ENCODE assay signal across 12 mouse cellular contexts in the genomic region with DNA sequence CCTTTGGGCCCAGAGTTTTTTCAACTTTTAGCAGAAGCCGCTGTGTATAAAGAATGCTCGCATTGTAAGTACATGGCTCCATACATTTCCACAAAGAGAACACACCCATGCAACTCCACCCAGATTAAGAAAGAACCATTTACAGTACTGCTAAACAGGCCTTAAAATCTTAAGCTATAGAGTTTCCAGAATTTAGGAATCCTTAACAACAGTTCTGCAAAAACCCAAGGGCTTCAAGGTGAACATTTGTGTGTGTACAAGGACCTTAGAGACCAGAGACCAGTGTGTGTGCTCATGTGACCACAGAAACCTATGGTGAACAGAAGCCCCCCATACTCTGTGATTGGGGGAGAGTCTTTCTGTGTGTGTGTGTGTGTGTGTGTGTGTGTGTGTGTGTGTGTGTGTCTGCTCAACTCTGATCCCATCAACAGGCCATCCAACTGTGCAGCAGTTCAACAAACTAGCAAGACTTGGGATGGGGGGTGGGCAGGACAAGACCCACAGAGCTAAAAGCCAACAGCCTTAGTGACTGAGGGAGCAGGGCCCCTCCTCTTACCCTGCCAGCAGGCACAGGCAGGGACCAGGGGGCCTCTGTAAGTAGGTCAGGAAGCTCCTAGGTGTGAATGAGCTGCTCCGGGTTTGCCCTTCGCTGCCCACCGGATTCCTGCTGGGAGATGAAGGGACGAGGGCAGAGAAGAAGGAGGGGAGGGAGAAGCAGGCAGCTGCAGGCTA. TPM values are rescaled to one million over a fixed set of nuclear protein-coding genes. Genes with fewer than 3 reads are reported as not detected.
A peak's percentile ranks its signal among the peaks of the same experiment; 100 is the strongest.
DNase-seq lines count a peak whose midpoint lies in the region; ATAC-seq and TF ChIP-seq lines count a peak whose summit lies in the region.
"Had no signal": no experiment of that assay in that cellular context is flagged by ENCODE, and none has a peak within 500 bp of the region (broad histone marks: within the 10 kb centered on the region; RNA-seq: fewer than 3 reads in every experiment).

No protein-coding gene starts in this region.

- TF ChIP-seq POLR2A in embryonic fibroblast, embryonic 13.5 days (IDR thresholded peaks at IDR 0.05; ENCODE audit: low read depth, low read length): no peak

- no peak for TF ChIP-seq CTCF in embryonic fibroblast, embryonic 13.5 days (IDR thresholded peaks at IDR 0.05; ENCODE audit: borderline replicate concordance, insufficient read depth, low read length)

- 12% methylated on average over 6 of the region's 6 CpGs for WGBS in hindbrain, embryonic 15.5 days
- 14% methylated on average over 6 of the region's 6 CpGs for WGBS in hindbrain, embryonic 13.5 days
- WGBS in limb, embryonic 13.5 days: 18% methylated on average over 6 of the region's 6 CpGs

- peaks cover 53% of the 10 kb centered on the region for H3K4me1 ChIP-seq in hindbrain, embryonic 15.5 days (replicated peaks)
- peaks cover 59% of the 10 kb centered on the region for H3K4me1 ChIP-seq in hindbrain, embryonic 13.5 days (replicated peaks)
- peaks cover 35% of the 10 kb centered on the region for H3K4me1 ChIP-seq in embryonic fibroblast, embryonic 13.5 days (ENCODE audit: control insufficient read depth, insufficient read depth, low read length)
- peaks cover 99% of the 10 kb centered on the region for H3K4me1 ChIP-seq in limb, embryonic 13.5 days

- no peak overlapping the region for H3K4me2 ChIP-seq in hindbrain, embryonic 15.5 days
- H3K4me2 ChIP-seq in hindbrain, embryonic 13.5 days: no peak overlapping the region
- H3K4me2 ChIP-seq in limb, embryonic 13.5 days (replicated peaks): peak overlapping the region; percentile 38
- H3K4me2 ChIP-seq: kidney, embryonic 15.5 days had no signal

- no peak for ATAC-seq in hindbrain, embryonic 15.5 days (ENCODE audit: low FRiP score, low read depth)
- ATAC-seq in hindbrain, embryonic 13.5 days (ENCODE audit: low FRiP score): no peak
- ATAC-seq in limb, embryonic 13.5 days (ENCODE audit: low FRiP score, low read depth): no peak

- H3K4me3 ChIP-seq in hindbrain, embryonic 15.5 days: no peak overlapping the region
- H3K4me3 ChIP-seq in hindbrain, embryonic 13.5 days: no peak overlapping the region
- H3K4me3 ChIP-seq in embryonic fibroblast, embryonic 13.5 days (ENCODE audit: insufficient read depth, low read length): no peak overlapping the region
- H3K4me3 ChIP-seq in limb, embryonic 13.5 days: no peak overlapping the region
- H3K4me3 ChIP-seq: kidney, embryonic 15.5 days had no signal

- peak overlapping the region; percentile 77; the same call in 1 of the 2 replicates for H3K27ac ChIP-seq in hindbrain, embryonic 15.5 days (replicated peaks)
- H3K27ac ChIP-seq in hindbrain, embryonic 13.5 days: no peak overlapping the region
- H3K27ac ChIP-seq in embryonic fibroblast, embryonic 13.5 days (ENCODE audit: insufficient read depth, low read length): peak overlapping the region; percentile 60
- H3K27ac ChIP-seq in limb, embryonic 13.5 days: peak overlapping the region; percentile 70; the same call in 1 of the 2 replicates
- H3K27ac ChIP-seq: kidney, embryonic 15.5 days had no signal

- no peaks in the 10 kb centered on the region for H3K9me3 ChIP-seq in hindbrain, embryonic 15.5 days
- no peaks in the 10 kb centered on the region for H3K9me3 ChIP-seq in hindbrain, embryonic 13.5 days
- H3K9me3 ChIP-seq in limb, embryonic 13.5 days: no peaks in the 10 kb centered on the region
- H3K9me3 ChIP-seq: kidney, embryonic 15.5 days had no signal

- H3K9ac ChIP-seq in hindbrain, embryonic 15.5 days: no peak overlapping the region
- no peak overlapping the region for H3K9ac ChIP-seq in hindbrain, embryonic 13.5 days
- peak overlapping the region; percentile 53 for H3K9ac ChIP-seq in limb, embryonic 13.5 days
- H3K9ac ChIP-seq: kidney, embryonic 15.5 days had no signal

- DNase-seq in cerebellum, postnatal 10 days: peak; percentile 66 to 68
- DNase-seq in cerebellum, postnatal 36 days: no peak
- DNase-seq in thymus, postnatal 10 days (ENCODE audit: low spot score in 2 of 2): no peak
- no peak for DNase-seq in ovary, postnatal 14 days (ENCODE audit: low spot score)
- DNase-seq: adrenal gland, postnatal 36 days; cerebellum, adult 8-10 months; thymus, postnatal 36 days had no signal

- peaks cover 70% of the 10 kb centered on the region for H3K27me3 ChIP-seq in hindbrain, embryonic 15.5 days
- H3K27me3 ChIP-seq in hindbrain, embryonic 13.5 days: peaks cover 99% of the 10 kb centered on the region
- peaks cover 96% of the 10 kb centered on the region for H3K27me3 ChIP-seq in limb, embryonic 13.5 days

- H3K36me3 ChIP-seq in hindbrain, embryonic 15.5 days: no peaks in the 10 kb centered on the region
- H3K36me3 ChIP-seq in hindbrain, embryonic 13.5 days: no peaks in the 10 kb centered on the region
- H3K36me3 ChIP-seq in limb, embryonic 13.5 days: no peaks in the 10 kb centered on the region
- H3K36me3 ChIP-seq: kidney, embryonic 15.5 days had no signal

RNA-seq across cellular contexts. Expression of gene Nfix, which starts 19.0 kb away (rescaled TPM):
- 71.2 and 87.6 TPM in 2 replicates for polyA plus RNA-seq in hindbrain, embryonic 15.5 days (2015; fragmentation: Nextera tagmentation; extraction: Ambion mirVana)
- 35.3 and 44.1 TPM in 2 replicates for polyA plus RNA-seq in hindbrain, embryonic 13.5 days (2015; fragmentation: Nextera tagmentation; extraction: Ambion mirVana)
- 173 and 236 TPM in 2 replicates for polyA plus RNA-seq in embryonic fibroblast, embryonic 13.5 days (2011; ENCODE audit: insufficient read length, low read depth, missing spikeins)
- 46.9 and 48.0 TPM in 2 replicates for polyA plus RNA-seq in limb, embryonic 13.5 days (2015; fragmentation: Nextera tagmentation; extraction: Ambion mirVana)

RNA-seq across cellular contexts. Expression of gene Dand5, which starts 41.5 kb away (rescaled TPM):
- polyA plus RNA-seq in hindbrain, embryonic 15.5 days (2015; fragmentation: Nextera tagmentation; extraction: Ambion mirVana): 14.0 and 15.1 TPM in 2 replicates
- polyA plus RNA-seq in hindbrain, embryonic 13.5 days (2015; fragmentation: Nextera tagmentation; extraction: Ambion mirVana): 10.8 and 11.5 TPM in 2 replicates
- 2.0 and 2.3 TPM in 2 replicates for polyA plus RNA-seq in embryonic fibroblast, embryonic 13.5 days (2011; ENCODE audit: insufficient read length, low read depth, missing spikeins)
- 6.3 TPM in 2 replicates for polyA plus RNA-seq in limb, embryonic 13.5 days (2015; fragmentation: Nextera tagmentation; extraction: Ambion mirVana)

RNA-seq across cellular contexts. Expression of gene Gadd45gip1, which starts 50.2 kb away (rescaled TPM):
- polyA plus RNA-seq in hindbrain, embryonic 15.5 days (2015; fragmentation: Nextera tagmentation; extraction: Ambion mirVana): 39.7 and 40.6 TPM in 2 replicates
- polyA plus RNA-seq in hindbrain, embryonic 13.5 days (2015; fragmentation: Nextera tagmentation; extraction: Ambion mirVana): 37.3 and 37.8 TPM in 2 replicates
- polyA plus RNA-seq in embryonic fibroblast, embryonic 13.5 days (2011; ENCODE audit: insufficient read length, low read depth, missing spikeins): 11.7 and 12.6 TPM in 2 replicates
- 48.1 and 48.4 TPM in 2 replicates for polyA plus RNA-seq in limb, embryonic 13.5 days (2015; fragmentation: Nextera tagmentation; extraction: Ambion mirVana)

RNA-seq across cellular contexts. Expression of gene G430095P16Rik, which starts 58.3 kb away (rescaled TPM):
- polyA plus RNA-seq in hindbrain, embryonic 15.5 days (2015; fragmentation: Nextera tagmentation; extraction: Ambion mirVana): 1.2 and 1.7 TPM in 2 replicates
- polyA plus RNA-seq in hindbrain, embryonic 13.5 days (2015; fragmentation: Nextera tagmentation; extraction: Ambion mirVana): 1.0 and 2.3 TPM in 2 replicates
- polyA plus RNA-seq in embryonic fibroblast, embryonic 13.5 days (2011; ENCODE audit: insufficient read length, low read depth, missing spikeins): 0.74 TPM in 1 of 2 replicates, not detected in the other
- polyA plus RNA-seq in limb, embryonic 13.5 days (2015; fragmentation: Nextera tagmentation; extraction: Ambion mirVana): 7.1 and 9.8 TPM in 2 replicates

RNA-seq across cellular contexts. Expression of gene Rad23a, which starts 59.4 kb away (rescaled TPM):
- polyA plus RNA-seq in hindbrain, embryonic 15.5 days (2015; fragmentation: Nextera tagmentation; extraction: Ambion mirVana): 79.1 and 85.9 TPM in 2 replicates
- polyA plus RNA-seq in hindbrain, embryonic 13.5 days (2015; fragmentation: Nextera tagmentation; extraction: Ambion mirVana): 83.2 and 85.5 TPM in 2 replicates
- 57.6 and 61.7 TPM in 2 replicates for polyA plus RNA-seq in embryonic fibroblast, embryonic 13.5 days (2011; ENCODE audit: insufficient read length, low read depth, missing spikeins)
- polyA plus RNA-seq in limb, embryonic 13.5 days (2015; fragmentation: Nextera tagmentation; extraction: Ambion mirVana): 106 TPM in 2 replicates

Comparison
In these comparisons a context has a peak if more than half of its experiments do, and no peak if none do; other contexts are left out.
1. DNase-seq: peak in cerebellum, postnatal 10 days (2 of 2); none in cerebellum, postnatal 36 days (0 of 2), thymus, postnatal 10 days (0 of 2) and ovary, postnatal 14 days (single experiment).